Mouse (Mus musculus) cerebellum, adult 2 months (tissue): ENCODE results near the gene Lmbr1l. TPM values are rescaled to one million over a fixed set of nuclear protein-coding genes. Genes with fewer than 3 reads are reported as not detected.
A peak's percentile ranks its signal among the peaks of the same experiment; 100 is the strongest.
"Not testable (repeated sequence)": the region's sequence is repeated elsewhere in the genome, so short reads cannot be mapped to it uniquely, and the experiment has no call there.

Source experiments
- DNase-seq, 2 experiments: peaks; one replicate each; pipeline ENCODE4 v3.0.0; 2021
- H3K27ac ChIP-seq: fragments of 200-500 bp; 2 replicates; pipeline ENCODE4 v1.5.1; 2012; ENCODE audit warnings: low read length, control low read depth, inconsistent platforms; ENCODE audit not compliant: insufficient read depth
- H3K27me3 ChIP-seq: fragments of 200-500 bp; 2 replicates; pipeline ENCODE4 v1.6.1; 2012; ENCODE audit warnings: inconsistent platforms, mild to moderate bottlenecking, low read length, moderate library complexity; ENCODE audit not compliant: control insufficient read depth, insufficient read depth
- H3K4me1 ChIP-seq: fragments of 200-500 bp; 2 replicates; pipeline ENCODE4 v1.6.1; 2011; ENCODE audit warnings: low read length; ENCODE audit not compliant: control insufficient read depth, insufficient read depth
- H3K4me3 ChIP-seq: fragments of 200-500 bp; replicated peaks from 2 replicates; pipeline ENCODE3; 2011; ENCODE audit warnings: mild to moderate bottlenecking, low read depth, low read length, control low read depth; ENCODE audit not compliant: insufficient read depth
- CTCF ChIP-seq: fragments of 200-500 bp; IDR thresholded peaks from 2 replicates; pipeline ENCODE4 v1.5.1; 2011; ENCODE audit warnings: low read depth, mild to moderate bottlenecking, control low read depth, low read length, moderate library complexity, borderline replicate concordance; ENCODE audit not compliant: insufficient read depth
- POLR2A ChIP-seq: fragments of 200-500 bp; IDR thresholded peaks from 2 replicates; pipeline ENCODE4 v1.6.1; 2011; ENCODE audit warnings: low read length, control low read depth, borderline replicate concordance; ENCODE audit not compliant: insufficient read depth
- WGBS: fragments of 180-500 bp; shearing (Covaris S2); methylation state at CpG from one replicate; pipeline ENCODE4 v1.1.7; 2018; 5-methylcytosine and 5-hydroxymethylcytosine counted together
- polyA plus RNA-seq: library from polyadenylated mRNA; depleted of rRNA; stranded (reverse); fragments of >200 nt; gene quantifications from 2 replicates; pipeline ENCODE4 v1.2.3, GENCODE M21; 2012

Gene Lmbr1l
- polyA plus RNA-seq, 1 experiment, result 37.5 TPM

DNA sequence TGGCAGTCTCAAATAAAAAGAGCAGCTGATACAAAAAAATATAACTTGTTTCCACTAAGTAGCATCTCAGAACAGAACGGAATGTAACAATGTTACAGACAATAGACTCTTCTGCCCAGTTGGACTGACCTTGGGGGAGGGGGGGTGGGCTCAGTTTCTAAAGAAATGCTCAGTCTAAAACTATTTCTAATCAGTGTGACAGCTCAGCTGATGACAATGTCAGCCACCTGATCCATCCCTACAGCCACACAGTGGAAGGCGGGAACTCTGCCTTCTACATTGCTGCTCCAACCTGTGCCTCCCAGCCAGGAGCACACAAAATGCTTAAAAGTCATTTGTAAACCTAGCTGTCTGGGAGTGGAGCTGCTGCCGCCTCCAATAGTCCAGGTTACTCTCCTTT lies 29.9 kb upstream of the Lmbr1l start:
- TF ChIP-seq CTCF (no peak), POLR2A (no peak)
- H3K4me3 ChIP-seq, result no peak overlapping the region
- peaks cover 4% of the 10 kb centered on the region; the same call in 1 of the 2 replicates for H3K4me1 ChIP-seq
- no peak overlapping the region for H3K27ac ChIP-seq
- 47% methylated on average over 3 of the region's 3 CpGs for WGBS
- no peaks in the 10 kb centered on the region for H3K27me3 ChIP-seq
- DNase-seq, result no peak

GRCm38 (mm10) chr15:98943133-98943532 lies 25.1 kb upstream of the Lmbr1l start:
- Histone ChIP-seq H3K4me1 (peaks cover 8% of the 10 kb centered on the region; the same call in 1 of the 2 replicates), H3K4me3 (no peak overlapping the region), H3K27ac (no peak overlapping the region), H3K27me3 (no peaks in the 10 kb centered on the region)
- DNase-seq, result no peak
- WGBS, result 91% methylated on average over 4 of the region's 4 CpGs
- TF ChIP-seq CTCF (no peak), POLR2A (no peak)

GRCm38 (mm10) chr15:98942081-98942480 lies 24.1 kb upstream of the Lmbr1l start:
- 51% methylated on average over 4 of the region's 4 CpGs for WGBS
- Histone ChIP-seq H3K4me1 (peaks cover 8% of the 10 kb centered on the region; the same call in 1 of the 2 replicates), H3K27me3 (no peaks in the 10 kb centered on the region), H3K4me3 (no peak overlapping the region), H3K27ac (no peak overlapping the region)
- DNase-seq, result no peak
- TF ChIP-seq POLR2A (no peak), CTCF (no peak)

DNA sequence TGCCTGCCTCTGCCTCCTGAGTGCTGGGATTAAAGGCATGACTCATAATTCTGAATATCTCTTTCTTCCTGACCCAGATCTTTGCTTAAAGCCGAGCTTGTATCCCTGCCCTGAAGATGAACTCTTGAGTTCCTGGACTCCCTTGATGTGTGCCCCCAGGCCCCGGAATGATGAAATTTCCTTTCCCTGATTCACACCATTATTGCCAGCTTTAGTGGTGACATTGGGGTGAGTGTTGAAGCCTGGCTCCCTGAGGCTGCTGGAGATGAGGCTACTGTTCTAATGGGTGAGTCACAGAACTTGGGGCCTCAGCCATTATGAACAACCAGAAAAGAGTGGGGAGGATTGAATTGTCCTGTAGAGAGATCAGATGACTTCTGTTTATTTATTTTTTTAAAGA lies 23.5 kb upstream of the Lmbr1l start:
- Histone ChIP-seq H3K27ac (no peak overlapping the region), H3K27me3 (no peaks in the 10 kb centered on the region), H3K4me1 (peaks cover 8% of the 10 kb centered on the region; the same call in 1 of the 2 replicates), H3K4me3 (no peak overlapping the region)
- DNase-seq, result no peak
- WGBS, result 81% methylated on average over 2 of the region's 2 CpGs
- TF ChIP-seq POLR2A (no peak), CTCF (no peak)

DNA sequence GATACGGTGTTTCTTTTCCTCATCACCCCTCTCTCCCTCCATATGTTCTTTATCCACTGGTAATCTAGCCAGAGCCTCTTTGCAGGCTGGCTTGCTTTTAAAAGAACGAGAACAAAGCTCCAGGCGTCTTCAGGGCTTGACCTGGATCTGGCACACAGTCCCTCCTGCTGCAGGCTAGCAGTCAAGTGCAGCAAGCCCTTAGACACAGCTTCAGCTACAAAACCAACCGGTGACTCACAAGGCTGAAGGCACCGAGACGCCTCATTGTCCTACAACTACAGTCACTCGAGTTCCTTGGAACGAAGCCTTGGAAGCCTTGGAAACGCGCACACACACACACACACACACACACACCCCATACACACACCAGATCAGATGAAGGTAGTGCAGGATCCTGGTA lies 22.8 kb upstream of the Lmbr1l start:
- WGBS, result 13% methylated on average over 10 of the region's 10 CpGs
- 0 out of 2 replicates have a peak overlapping the region, but pooled peaks have one; percentile 4 for H3K27ac ChIP-seq
- DNase-seq, result peak; percentile 60 to 66
- TF ChIP-seq POLR2A (no peak), CTCF (no peak)
- peaks cover 8% of the 10 kb centered on the region; the same call in 1 of the 2 replicates for H3K4me1 ChIP-seq
- H3K27me3 ChIP-seq, result no peaks in the 10 kb centered on the region
- no peak overlapping the region for H3K4me3 ChIP-seq

- DNase-seq, result peak; percentile 93 to 95
- peaks cover 10% of the 10 kb centered on the region; the same call in 1 of the 2 replicates for H3K4me1 ChIP-seq
- peak within 1 kb of the TSS; percentile 95 for H3K4me3 ChIP-seq
- TF ChIP-seq CTCF, result no peak
- TF ChIP-seq POLR2A, result peak; percentile 86
- peak within 1 kb of the TSS; percentile 99 for H3K27ac ChIP-seq
- no peaks in the 10 kb centered on the region for H3K27me3 ChIP-seq
- under 1% methylated on average over 58 of the region's 58 CpGs for WGBS
Observed at GRCm38 (mm10) chr15:98934217-98934839, 16.3 kb upstream of the Lmbr1l start, which contains the start of gene Tuba1b. Gene Tuba1b (minus strand): TSS chr15:98934565.

GRCm38 (mm10) chr15:98933833-98934216 lies 15.8 kb upstream of the Lmbr1l start:
- Histone ChIP-seq H3K4me3 (peak overlapping the region; percentile 94), H3K4me1 (peaks cover 10% of the 10 kb centered on the region; the same call in 1 of the 2 replicates), H3K27me3 (no peaks in the 10 kb centered on the region), H3K27ac (peak overlapping the region; percentile 99)
- 0% methylated on average over 35 of the region's 35 CpGs for WGBS
- peak; percentile 96 to 98 for DNase-seq
- TF ChIP-seq POLR2A (no peak), CTCF (no peak)

- under 1% methylated on average over 8 of the region's 9 CpGs for WGBS
- peak overlapping the region; percentile 67; the same call in 1 of the 2 replicates for H3K27ac ChIP-seq
- not testable (repeated sequence) for H3K27me3 ChIP-seq
Observed at GRCm38 (mm10) chr15:98933004-98933671, 15.1 kb upstream of the Lmbr1l start.

More at GRCm38 (mm10) chr15:98933004-98933671, 15.1 kb upstream of the Lmbr1l start:
- H3K4me3 ChIP-seq, result peak overlapping the region; percentile 94
- peaks cover 10% of the 10 kb centered on the region; the same call in 1 of the 2 replicates for H3K4me1 ChIP-seq
- peak; percentile 54 to 72 for DNase-seq
